Mouse (Mus musculus): ENCODE results near the gene Fmnl1.
A peak's percentile ranks its signal among the peaks of the same experiment; 100 is the strongest.

The Fmnl1 gene

DNA sequence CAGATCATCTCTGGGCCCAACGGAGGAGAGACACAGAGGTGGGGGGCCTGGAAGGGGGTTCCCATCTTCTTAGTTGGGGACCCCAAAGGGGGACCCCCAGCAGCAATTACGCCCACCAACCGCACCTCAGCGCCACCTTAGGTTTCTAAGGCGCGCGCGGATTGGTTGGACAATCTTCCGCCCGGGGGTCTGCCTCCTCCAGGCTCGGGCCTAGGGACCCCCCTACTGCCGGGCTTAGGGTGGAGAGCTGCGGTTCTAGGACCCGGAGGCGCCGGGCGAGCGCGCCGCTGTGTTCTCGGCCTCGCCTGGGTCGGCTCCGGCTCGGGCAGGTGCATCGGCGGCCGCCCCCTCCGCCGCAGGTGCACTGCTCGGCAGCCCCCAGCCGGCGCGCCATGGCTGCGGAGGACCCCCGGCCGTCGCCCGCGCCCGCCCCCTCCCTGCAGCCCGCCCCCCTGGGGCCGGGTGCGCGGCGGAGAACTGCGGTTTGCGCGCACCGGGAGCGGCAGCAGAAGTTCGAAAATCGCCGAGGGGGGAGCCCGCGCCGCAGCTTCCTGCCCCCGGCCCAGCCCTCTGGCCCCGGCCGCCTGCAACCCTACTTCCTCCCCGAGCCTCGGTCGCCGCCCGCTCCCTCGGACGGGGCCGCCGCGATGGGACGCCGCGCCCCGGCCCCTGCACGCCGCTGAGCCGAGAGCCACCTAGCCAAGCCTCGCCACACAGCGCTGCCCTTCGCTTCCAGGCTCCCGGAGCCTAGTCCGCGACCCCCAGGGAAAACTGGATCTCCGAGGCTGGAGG is at the start of gene Fmnl1:
Gene Fmnl1 (plus strand): TSS at position 614 of the 792 bp plus-strand sequence.
- DNase-seq (ENCODE audit: low read depth, low spot score), result no peak

DNA sequence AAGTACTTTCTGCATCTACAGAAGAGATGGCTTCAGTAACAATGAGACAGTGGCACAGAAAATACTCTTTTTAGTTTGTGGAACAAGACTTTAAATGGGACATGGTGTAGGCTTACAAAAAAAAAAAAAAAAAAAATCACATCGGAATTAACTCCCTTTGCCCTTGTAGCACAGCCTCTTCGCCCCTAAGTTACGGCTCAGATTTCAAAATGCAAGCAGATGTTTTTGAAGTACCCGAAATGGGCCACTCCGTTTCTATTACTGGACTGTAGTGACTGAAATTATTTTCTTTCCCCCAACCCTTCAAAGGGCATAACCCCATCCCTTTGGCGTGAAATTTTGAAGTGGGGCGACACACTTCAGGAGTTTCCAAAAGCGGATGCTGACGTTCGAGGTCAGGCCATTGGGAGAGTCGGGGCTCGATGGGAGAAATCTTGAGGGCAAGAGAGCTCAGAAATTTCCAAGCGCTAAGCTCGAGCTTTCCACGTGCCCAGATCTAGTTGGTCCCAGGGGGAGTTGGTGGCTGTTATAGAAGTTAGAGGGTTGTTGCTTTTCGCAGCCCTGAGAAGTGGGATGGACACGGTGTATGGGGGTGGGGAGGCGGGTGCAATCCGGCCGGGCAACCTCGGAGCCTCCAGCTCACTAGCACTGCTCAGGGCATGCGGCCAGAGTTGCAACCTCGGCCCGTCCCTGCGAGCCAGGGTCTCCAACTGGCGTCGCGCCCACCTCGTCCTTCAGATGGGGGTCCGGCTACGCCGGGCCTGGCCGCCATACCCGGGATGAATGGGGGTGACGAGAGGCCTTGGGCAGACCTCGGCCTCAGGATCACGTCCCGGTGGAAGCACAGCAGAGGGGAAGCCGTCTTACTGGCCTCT is 39.0 kb upstream of the Fmnl1 start, which contains the start of gene Hexim2:
Gene Hexim2 (plus strand): TSS at position 729 of the 875 bp plus-strand sequence.
- DNase-seq (ENCODE audit: low read depth, low spot score), result no peak

DNA sequence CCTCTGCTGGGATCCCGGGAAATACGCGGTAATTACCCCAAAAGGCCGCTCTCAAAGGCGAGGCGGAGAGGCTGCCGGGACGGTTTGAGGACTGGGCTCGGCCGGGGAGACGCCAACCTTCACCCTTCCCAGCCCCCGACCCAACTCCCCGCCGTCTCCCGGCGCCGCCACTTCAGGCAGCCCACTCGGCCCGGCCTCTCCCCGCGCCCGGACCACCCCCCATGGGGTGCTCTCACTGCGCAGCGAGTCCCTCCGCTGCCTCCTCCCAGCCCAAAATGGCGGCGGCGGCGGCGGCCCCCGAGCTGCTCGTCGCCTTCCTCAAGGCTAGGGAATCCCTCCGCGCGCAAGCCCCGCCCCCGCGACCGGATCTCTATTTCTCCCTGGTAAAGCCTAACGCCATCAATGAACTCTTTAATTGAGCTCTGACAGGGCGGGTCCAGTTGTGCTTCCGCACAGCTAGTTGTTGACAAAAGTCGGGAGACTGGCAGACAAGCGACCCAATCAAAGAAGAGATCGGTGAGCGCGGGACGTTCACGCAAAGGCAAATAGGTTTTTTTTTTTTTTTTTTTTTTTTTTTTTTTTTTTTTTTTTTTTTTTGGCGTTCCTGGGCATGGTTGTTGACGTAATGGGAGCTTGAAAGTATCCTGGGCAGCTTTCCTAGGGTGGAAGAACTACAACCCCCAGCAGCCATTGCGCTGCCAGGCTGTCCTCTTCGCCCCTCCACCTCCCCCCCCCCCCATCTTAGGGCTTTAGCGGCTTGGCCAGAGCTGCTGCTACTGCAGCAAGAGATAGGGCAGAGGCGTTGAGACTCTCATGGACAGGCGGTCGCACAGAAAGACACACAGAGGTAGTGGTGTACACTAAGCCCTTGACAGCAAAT is 38.1 kb upstream of the Fmnl1 start:
- peak; percentile 100 for DNase-seq (ENCODE audit: low read depth, low spot score)

DNA sequence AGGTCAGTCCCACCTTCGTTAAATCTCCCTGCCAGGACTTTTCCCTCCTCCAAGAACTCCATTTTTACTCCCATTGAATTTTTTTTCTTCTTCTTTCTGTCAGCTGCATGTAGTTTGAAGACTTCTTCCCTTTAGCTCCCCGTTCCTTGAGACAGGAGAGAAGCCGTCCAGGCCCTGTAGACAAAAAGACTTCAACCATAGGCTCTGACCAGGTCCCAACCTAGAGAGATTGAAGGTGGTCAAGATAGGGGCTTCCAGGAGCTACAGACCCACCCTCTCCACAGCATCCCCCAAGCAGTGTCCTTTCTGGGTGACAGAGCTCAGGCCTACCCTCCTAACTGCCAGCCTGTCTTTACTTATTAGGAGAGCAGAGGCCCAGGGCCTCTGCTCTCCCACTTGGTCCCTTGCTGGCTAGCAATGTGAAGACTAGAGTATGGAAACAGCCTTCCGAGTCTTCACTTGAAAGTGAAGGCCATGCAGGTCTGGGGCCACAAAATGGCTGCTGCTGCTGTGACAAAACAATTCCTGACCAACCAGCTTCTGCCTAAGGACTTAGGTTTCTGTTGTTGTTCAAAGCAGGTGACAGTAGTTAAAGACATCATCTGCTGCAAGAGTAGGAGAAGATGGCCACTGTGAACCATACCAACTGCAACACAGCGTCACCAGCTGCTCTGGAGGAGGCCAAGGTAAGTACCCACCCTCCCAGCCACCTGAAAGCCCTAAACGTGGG is 37.3 kb upstream of the Fmnl1 start:
- no peak for DNase-seq (ENCODE audit: low read depth, low spot score)

DNA sequence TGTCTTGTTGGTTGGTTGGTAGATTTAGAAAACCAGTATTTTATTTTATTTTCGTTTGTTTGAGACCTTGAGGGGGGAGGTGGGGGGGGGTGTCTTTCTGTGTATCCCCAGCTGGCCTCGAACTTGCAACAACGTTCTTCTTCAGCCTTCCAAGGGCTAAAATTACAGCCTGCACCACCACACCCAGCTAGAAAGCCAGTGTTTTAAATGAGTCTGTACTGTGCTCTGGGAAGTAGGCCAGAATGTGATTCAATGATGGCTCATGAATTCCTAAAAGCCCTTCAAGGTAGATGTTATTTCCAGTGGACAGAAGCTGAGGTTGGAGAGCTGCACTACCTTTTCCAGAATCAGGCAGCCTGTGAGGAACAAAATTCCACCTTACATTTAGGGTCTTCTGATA is 36.7 kb upstream of the Fmnl1 start:
- no peak for DNase-seq (ENCODE audit: low read depth, low spot score)

DNA sequence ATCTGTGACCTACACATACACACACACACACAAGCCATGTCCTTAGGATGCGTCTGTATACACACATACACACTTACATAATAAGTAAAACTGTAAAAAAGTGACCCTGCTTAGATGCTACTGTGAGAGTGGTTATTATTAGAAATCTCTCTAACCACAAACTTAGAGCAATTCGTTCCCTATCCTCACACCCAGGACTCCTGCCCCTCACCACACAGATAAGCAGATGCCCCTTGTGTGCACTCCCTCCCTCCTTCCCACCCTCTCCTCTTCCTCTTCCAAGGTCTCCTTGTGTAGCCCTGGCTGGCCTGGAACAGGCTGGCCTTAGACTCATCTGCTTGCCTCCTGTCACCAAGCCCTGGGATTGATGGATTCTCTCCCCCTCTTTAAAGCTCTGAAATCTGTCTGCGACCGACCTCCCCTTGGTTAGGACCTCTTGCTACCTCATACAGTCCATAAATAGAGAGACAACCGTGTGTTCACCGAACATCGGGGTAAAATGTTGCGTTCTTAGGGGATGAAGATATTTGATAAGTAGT is 34.8 kb upstream of the Fmnl1 start:
- DNase-seq (ENCODE audit: low read depth, low spot score), result no peak

DNA sequence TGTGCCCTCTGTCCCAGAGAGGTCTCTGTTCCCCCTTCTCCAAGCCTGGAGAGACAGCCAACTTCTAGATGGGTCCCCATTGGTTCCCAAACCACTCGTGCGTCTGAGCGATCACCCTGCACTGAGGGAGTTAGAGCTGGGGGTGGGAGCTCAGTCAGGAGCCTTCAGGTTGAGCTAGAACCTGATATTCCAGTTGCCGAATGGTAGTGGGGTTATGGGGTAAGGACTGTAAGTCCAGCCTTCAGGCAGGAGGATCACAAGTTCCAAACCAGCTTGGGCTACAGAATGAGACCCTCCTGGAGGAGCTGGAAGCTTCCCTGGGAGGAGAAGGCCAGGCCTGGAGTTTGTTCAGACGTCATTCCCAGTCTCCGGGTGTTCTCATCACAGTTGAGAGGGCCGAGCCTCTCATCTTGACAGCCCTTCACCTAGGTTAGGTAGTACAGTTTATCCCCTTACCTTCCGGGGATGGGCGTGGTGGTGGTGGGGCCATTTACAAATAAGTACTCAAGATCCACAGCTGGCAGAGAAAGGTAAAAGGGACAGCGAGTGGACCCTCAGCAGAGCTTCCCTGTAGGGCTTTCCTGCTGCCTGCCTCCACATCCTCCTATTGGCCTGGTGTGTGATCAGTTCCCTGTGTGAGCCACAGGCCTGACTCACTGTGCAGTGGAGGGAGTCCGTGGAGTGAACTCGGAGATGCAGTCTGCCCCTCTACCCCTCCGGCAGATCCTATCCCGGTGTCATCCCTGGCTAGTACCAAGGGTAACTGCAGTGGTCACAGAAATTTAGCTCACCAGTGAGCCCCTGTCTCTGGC is 30.8 kb upstream of the Fmnl1 start:
- DNase-seq (ENCODE audit: low read depth, low spot score), result no peak

DNA sequence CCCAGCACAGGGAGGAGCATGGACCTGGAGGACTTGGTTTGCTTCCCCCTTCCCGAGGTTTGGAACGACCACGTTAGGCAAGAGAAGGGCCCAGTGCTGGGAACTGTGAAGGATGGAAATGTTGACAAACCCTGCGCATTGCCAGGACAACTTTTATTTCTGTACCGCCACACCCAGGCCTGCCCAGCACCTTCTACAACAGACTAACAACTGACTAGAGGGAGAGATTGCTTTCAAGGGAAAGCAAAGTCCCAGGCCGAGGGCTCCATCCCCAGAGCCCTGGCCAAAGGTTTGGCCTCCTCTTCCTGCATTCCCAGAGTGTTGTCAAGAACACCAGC is 30.2 kb upstream of the Fmnl1 start:
- DNase-seq (ENCODE audit: low read depth, low spot score), result no peak

DNA sequence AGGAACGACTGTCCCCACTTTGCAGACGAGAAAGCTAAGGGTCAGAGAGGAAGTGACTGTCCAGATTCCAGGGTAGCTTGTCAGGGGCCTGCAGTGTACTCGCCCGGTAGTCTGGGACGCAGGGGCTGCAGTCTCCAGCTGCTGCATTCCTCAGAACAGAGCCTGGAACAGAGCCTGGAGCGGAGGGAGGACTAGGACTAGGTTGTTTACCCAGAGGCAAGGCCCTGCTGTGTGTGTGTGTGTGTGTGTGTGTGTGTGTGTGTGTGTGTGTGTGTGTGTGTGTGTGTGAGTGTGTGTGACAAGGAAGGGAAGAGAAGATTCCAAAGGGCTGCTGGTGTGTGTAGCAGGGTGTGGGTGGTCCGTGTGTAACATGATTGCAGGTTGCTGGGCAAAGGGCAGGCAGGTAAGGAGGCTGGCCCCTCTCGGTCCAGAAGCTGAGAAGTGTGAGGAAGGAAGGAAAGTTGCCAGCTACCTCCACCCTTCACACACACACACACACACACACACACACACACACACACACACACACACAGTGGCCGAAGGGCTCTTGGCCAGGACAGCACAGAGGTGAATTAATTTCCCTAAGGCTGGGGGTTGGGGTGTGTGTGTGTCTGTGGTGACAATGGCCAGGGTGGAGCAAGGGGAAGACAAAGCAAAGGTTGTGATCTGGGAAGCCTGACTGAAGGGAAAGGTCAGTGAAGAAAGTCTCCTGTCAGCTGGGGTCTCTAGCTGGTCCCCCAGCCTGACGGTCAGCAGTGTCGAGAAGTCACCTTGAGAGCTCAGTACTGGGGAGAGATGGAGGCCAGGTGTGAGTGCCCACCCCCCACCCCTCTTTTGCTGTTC is 29.6 kb upstream of the Fmnl1 start:
- no peak for DNase-seq (ENCODE audit: low read depth, low spot score)

DNA sequence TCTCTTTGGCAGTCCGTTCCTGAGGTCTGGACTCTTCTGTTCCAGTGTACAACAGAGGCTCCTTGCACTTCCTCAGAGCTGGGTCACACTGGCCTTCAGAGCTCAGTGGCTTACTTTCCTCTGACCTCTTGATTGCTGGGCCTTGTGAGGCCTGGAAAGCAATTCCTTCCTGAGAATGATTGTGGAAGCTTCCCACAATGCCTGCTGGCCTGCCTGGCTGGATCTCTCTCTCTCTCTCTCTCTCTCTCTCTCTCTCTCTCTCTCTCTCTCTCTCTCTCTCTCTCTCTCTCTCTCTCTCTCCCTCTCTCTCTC is 29.0 kb upstream of the Fmnl1 start:
- DNase-seq (ENCODE audit: low read depth, low spot score), result no peak

DNA sequence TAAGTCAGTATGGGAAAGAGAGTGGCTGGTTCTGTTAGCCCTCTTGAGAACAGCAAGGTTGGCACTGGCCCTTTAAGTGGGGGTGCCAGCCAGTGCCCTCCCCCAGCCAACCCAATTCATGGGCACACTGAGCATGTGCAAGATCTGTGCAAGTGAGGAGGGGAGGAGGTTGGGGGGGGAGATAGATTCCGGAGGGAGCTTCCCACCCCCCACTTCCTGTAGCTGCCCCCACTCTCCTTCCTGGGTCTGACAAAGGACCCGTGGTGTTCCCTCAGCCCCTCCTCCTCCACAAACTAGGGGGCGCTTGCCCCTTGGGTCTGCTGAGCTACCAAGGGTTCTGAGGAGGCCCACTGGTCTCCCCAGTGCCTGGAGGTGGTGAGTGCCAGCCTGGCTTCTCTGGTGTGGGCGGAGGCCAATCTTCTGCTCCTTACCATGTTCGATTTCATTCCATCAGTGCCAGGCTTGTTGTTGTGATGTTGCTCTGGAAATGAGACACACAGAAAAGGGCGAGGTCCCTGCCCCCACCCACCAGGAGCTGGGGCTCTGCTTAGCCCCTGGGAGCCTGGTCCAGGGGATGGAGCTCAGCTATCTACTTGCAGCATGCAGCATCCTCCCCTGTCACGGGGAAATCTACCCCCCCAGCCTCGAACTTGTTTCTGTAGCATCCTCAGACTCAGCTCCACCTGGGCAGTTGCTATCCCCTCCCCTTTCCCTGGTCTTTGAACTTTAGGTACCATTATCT is 28.3 kb upstream of the Fmnl1 start:
- DNase-seq (ENCODE audit: low read depth, low spot score), result peak; percentile 94

DNA sequence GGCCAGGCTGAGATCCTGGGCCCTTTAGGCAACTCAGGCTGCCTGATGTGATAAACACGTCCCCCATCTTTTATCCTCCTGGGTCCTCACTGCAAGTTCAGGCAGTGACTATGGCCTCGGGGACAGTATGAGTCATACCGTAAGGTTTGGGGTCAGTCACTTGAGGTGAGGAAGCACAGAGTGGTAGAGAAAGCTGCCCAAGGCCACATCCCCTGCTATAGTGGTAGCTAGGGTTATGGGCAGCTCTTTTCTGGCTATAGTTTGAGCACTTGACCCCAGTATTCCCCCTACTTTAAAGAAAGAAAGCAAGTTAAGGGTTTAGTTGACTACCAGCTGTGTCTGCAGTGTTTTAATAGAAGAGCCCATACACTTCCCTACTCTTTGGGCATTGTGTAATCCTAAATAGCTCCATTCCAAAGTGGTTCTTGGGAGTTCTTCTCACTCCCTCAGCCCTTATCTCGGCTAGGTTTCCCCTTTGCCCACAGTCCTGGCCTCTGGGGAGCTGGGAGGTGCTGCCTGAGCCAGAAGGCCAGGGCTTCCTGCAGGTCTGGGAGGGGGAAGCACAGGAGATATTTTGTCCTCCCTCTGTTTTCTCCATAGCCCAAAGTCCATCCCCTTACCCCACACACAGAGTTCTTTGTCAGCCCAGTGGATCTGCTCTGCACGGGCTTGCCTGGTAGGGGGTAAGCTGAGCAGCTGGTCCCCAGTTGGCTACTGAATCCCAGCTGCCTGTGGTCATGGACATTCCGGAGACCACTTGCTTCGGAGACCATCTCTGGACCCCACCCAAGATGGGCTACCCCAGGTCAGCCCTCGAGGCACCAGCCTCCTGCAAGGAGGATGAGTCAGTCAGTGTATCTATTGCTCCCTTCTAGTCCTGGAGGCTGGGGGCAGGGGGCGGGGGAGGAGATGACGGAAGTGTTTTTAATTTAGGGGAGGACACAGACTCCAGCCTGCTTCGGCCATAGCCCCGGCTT is 26.3 kb upstream of the Fmnl1 start:
- no peak for DNase-seq (ENCODE audit: low read depth, low spot score)

DNA sequence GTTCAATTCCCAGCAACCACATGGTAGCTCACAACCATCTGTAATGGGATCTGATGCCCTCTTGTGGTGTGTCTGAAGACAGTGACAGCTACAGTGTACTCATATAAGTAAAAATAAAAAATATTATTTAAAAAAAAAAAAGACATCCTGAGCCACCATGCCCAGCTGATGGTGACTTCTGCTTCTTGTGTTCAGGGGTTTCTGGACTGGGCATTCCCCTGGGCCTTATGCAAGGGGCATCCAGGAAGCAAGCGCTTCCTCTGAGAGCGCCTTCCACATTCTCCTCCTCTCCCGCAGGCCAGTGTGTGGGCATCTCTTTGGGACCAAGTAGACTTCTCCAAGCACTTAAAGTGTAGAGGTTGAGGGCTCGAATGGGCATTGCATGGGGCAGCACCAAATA is 24.5 kb upstream of the Fmnl1 start:
- no peak for DNase-seq (ENCODE audit: low read depth, low spot score)

DNA sequence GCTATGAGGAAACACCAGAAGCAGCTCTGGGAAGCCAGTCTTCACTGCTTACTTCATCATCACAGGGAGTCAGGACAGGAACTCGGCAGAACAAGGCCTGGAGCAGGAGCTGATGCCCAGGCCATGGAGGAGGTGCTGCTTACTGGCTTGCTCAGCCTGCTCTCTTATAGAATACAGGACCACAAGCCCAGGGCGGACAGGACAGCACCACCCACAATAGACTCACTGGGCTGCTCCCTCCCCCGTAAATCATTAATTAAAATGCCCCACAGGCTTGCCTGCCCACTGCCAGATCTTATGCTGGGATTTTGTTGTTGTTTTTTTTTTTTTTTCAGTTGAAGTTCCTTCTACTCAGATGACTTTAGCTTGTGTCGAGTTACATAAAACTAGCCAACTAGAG is 23.1 kb upstream of the Fmnl1 start:
- no peak for DNase-seq (ENCODE audit: low read depth, low spot score)

DNA sequence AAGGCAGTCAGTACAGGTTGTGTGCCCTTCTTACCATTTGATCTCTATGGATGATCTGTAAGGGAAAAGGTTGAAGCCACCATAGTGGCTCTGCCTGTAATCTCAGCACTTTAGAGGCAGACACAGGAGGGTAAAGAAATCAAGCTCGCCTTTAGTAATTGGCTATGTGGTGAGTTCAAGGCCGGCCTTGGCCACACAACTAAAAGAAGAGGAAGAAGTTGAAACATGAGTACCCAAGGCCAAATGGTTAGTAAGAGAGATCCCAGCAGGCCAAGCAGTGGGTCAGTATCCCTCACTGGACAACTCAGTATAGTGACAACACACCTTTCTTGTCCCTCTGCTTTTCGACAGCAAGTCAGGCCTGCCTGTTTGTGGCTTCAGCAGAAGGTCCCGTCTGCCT is 21.1 kb upstream of the Fmnl1 start:
- DNase-seq (ENCODE audit: low read depth, low spot score), result no peak

DNA sequence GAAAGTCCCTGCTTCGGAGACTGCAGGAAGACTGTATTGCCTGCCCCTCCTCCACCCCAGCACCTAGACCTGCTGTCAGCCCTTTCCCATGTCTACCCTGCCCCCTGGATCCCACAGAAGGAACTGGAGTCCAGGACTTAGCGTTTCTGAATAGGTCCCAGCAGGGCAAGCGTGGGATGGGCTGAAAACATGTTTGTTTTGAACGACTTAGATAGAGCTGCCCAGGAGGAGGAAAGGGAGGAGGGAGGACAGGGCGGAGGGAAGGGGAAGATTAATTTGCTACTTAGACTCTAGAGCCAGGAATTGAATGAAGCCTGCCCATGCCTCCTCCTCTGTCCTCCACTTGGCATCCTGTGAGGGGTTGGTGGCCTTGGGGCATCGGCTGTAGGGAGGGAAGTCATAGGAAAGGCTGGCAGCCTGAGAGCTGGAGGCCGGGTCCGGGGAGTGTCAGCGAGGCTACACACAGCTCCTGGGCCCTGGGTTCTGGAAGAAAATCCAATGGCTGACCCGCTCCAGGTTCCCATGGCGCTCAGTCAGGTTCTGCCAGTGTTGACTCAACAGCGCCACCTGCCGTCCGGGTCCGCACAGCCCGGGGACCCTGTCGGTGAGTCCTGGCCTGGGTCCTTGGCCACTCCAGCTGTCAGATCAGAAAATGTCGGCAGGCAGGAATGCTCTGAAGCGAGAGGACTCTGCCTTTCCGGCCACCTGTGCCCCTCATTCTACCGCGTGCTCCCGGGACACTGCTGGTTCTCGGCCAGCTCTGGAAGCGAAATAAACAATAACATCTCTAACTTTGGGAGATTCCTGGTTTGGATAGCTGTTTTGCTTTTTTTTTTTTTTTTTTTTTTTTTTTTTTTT is 12.1 kb upstream of the Fmnl1 start:
- DNase-seq (ENCODE audit: low read depth, low spot score), result no peak

DNA sequence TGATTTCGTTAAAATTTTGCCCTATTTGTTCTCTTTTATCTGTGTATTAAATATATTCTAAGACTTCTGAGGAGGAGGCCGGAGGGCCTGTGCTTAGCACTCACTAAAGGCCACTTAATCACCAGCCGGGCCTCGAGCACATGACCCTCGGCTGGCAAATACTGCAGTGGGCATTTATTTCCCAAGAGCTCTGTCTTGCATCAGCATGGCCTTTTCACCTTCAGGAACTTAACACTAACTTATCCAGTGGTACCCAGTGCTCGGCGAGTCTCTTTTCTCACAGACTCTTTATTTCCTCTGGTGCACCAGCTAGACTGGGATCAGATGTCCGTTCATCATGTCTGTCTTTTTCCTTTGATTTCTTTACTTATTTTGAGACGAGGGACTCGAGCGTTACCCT is 10.2 kb upstream of the Fmnl1 start:
- DNase-seq (ENCODE audit: low read depth, low spot score), result no peak
